Mouse (Mus musculus) c-Kit-positive CD71-positive TER-119-negative erythroid progenitor cells, embryonic 14.5 days (primary cell): Measurements from ENCODE around the gene AU022252.

ENCODE experiments used
- DNase-seq: peaks from one replicate; pipeline ENCODE4 v3.0.0-alpha.2; 2013; ENCODE audit warnings: low read depth

The AU022252 gene

GRCm38 (mm10) chr4:119188060-119188785 is 44.3 kb downstream of the AU022252 start:
- DNase-seq = peak; percentile 60

- DNase-seq = no peak
These were observed 46.7 kb downstream of the AU022252 start for GRCm38 (mm10) chr4:119185771-119186170.

- no peak for DNase-seq
These were observed 49.0 kb downstream of the AU022252 start for GRCm38 (mm10) chr4:119183525-119183924.

GRCm38 (mm10) chr4:119181456-119181855 is 51.1 kb downstream of the AU022252 start:
- no peak for DNase-seq

GRCm38 (mm10) chr4:119180133-119180707 is 52.3 kb downstream of the AU022252 start:
- DNase-seq = no peak

GRCm38 (mm10) chr4:119178331-119178730 is 54.2 kb downstream of the AU022252 start:
- no peak for DNase-seq

- DNase-seq = no peak
These were observed 54.8 kb downstream of the AU022252 start for GRCm38 (mm10) chr4:119177702-119178101.

- peak; percentile 97 for DNase-seq
These were observed 58.6 kb downstream of the AU022252 start, which contains the start of gene Zfp691 for GRCm38 (mm10) chr4:119173851-119174453. Gene Zfp691 (minus strand): TSS chr4:119174195.

- DNase-seq = no peak
These were observed 59.4 kb downstream of the AU022252 start for GRCm38 (mm10) chr4:119172919-119173650.

GRCm38 (mm10) chr4:119167663-119168062 is 64.8 kb downstream of the AU022252 start:
- DNase-seq = peak; percentile 88

GRCm38 (mm10) chr4:119167068-119167467 is 65.4 kb downstream of the AU022252 start:
- no peak for DNase-seq

GRCm38 (mm10) chr4:119165916-119166315 is 66.6 kb downstream of the AU022252 start:
- DNase-seq = no peak

GRCm38 (mm10) chr4:119162990-119163389 is 69.5 kb downstream of the AU022252 start:
- DNase-seq = no peak

GRCm38 (mm10) chr4:119161358-119161757 is 71.2 kb downstream of the AU022252 start:
- no peak for DNase-seq

GRCm38 (mm10) chr4:119157891-119158290 is 74.6 kb downstream of the AU022252 start:
- no peak for DNase-seq

- DNase-seq = peak; percentile 71
These were observed 75.3 kb downstream of the AU022252 start for GRCm38 (mm10) chr4:119157186-119157585.
